Mouse (Mus musculus) heart, postnatal 14 days (tissue): ENCODE measurements at regions not wholly inside any gene's neighbourhood (a gene's known extent, or its start where the extent isn't known, plus 50 kb on each side); places are given as distances from the start of the nearest gene placed in this dataset.

Experiments used
- DNase-seq, 2 experiments: peaks; one replicate each; pipeline ENCODE4 v3.0.0; 2021 to 2022
- intact Hi-C: fragments of 180-260 bp; cut with DNase I; formaldehyde crosslinking; loops from one replicate; pipeline ENCODE4 v1.15.1; 2025

- intact Hi-C loops = no loop called here
Measured at GRCm38 (mm10) chr8:49043236-49043635, 199.5 kb upstream of the Tenm3 start.

GRCm38 (mm10) chr8:49035970-49036700 lies 192.4 kb upstream of the Tenm3 start:
- DNase-seq = no peak
- intact Hi-C loops = no loop called here

More at GRCm38 (mm10) chr8:49043236-49043635, 199.5 kb upstream of the Tenm3 start:
- no peak for DNase-seq

- peak; percentile 6 to 12 for DNase-seq
- intact Hi-C loops = no loop called here
Measured at GRCm38 (mm10) chr8:49035519-49035918, 191.8 kb upstream of the Tenm3 start.

- DNase-seq = no peak
- intact Hi-C loops = no loop called here
Measured at GRCm38 (mm10) chr8:49030255-49030654, 186.5 kb upstream of the Tenm3 start.

- intact Hi-C loops = no loop called here
- no peak for DNase-seq
Measured at GRCm38 (mm10) chr8:49017741-49018140, 174.0 kb upstream of the Tenm3 start.

GRCm38 (mm10) chr8:49015701-49016100 lies 171.9 kb upstream of the Tenm3 start:
- DNase-seq = no peak
- intact Hi-C loops = no loop called here

- DNase-seq = no peak
- intact Hi-C loops = no loop called here
Measured at GRCm38 (mm10) chr8:49015200-49015599, 171.4 kb upstream of the Tenm3 start.

GRCm38 (mm10) chr8:49006236-49006965 lies 162.7 kb upstream of the Tenm3 start:
- DNase-seq = no peak
- intact Hi-C loops = no loop called here

- no peak for DNase-seq
- intact Hi-C loops = no loop called here
Measured at GRCm38 (mm10) chr8:48981667-48982066, 137.9 kb upstream of the Tenm3 start.

GRCm38 (mm10) chr8:48980755-48981154 lies 137.0 kb upstream of the Tenm3 start:
- DNase-seq = no peak
- intact Hi-C loops = no loop called here

- intact Hi-C loops = no loop called here
- no peak for DNase-seq
Measured at GRCm38 (mm10) chr8:48970655-48971054, 126.9 kb upstream of the Tenm3 start.

- no peak for DNase-seq
- intact Hi-C loops = no loop called here
Measured at GRCm38 (mm10) chr8:48964929-48965328, 121.2 kb upstream of the Tenm3 start.

GRCm38 (mm10) chr8:48957614-48958013 lies 113.9 kb upstream of the Tenm3 start:
- intact Hi-C loops = no loop called here
- DNase-seq = no peak

- intact Hi-C loops = no loop called here
- no peak for DNase-seq
Measured at GRCm38 (mm10) chr8:48951412-48951811, 107.7 kb upstream of the Tenm3 start.

GRCm38 (mm10) chr8:48944177-48944576 lies 100.4 kb upstream of the Tenm3 start:
- intact Hi-C loops = no loop called here
- no peak for DNase-seq

GRCm38 (mm10) chr8:48937144-48937543 lies 93.4 kb upstream of the Tenm3 start:
- DNase-seq = no peak
- intact Hi-C loops = no loop called here

- no peak for DNase-seq
- intact Hi-C loops = no loop called here
Measured at GRCm38 (mm10) chr8:48927135-48927534, 83.4 kb upstream of the Tenm3 start.

GRCm38 (mm10) chr8:48915275-48915674 lies 71.5 kb upstream of the Tenm3 start:
- DNase-seq = no peak
- intact Hi-C loops = no loop called here

GRCm38 (mm10) chr8:48912842-48913241 lies 69.1 kb upstream of the Tenm3 start:
- intact Hi-C loops = no loop called here
- DNase-seq = no peak

GRCm38 (mm10) chr8:48901668-48902406 lies 58.1 kb upstream of the Tenm3 start:
- DNase-seq = no peak
- intact Hi-C loops = no loop called here

GRCm38 (mm10) chr8:48896687-48897086 lies 52.9 kb upstream of the Tenm3 start:
- DNase-seq = no peak
- intact Hi-C loops = no loop called here
